Mouse (Mus musculus): ENCODE data around the gene 9930022D16Rik. TPM values are rescaled to one million over a fixed set of nuclear protein-coding genes. Genes with fewer than 3 reads are reported as not detected.

Gene 9930022D16Rik
- total RNA-seq, 2 experiments from 2014 or later = not detected

DNA sequence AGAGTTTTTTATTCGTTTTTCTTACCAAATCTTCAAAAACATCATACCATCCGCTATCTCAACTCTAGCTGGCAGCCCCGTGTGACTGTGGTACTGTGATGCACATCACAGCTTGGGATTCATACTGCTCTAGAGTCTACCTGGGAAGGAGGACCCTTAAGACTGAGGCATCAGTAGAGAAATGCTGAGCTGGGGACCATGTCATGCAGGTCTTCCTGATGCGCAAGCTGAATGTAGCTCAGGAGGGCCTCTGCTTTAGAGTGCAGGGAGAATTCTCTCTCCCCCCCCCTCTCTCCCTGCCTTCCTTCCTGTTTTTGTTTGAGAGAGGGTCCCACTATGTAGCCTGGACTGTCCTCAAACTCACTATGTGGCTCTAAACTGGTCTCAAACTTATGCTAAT, 26.9 kb downstream of the 9930022D16Rik start:
- intact Hi-C loops (cut with DNase I) = loop anchor here (10.0 kb wide), 1 partner anchor 196 kb away; no protein-coding TSS in a partner anchor
- no peak for DNase-seq (ENCODE audit: extremely low spot score in 1 of 2, low spot score in 2 of 2)

DNA sequence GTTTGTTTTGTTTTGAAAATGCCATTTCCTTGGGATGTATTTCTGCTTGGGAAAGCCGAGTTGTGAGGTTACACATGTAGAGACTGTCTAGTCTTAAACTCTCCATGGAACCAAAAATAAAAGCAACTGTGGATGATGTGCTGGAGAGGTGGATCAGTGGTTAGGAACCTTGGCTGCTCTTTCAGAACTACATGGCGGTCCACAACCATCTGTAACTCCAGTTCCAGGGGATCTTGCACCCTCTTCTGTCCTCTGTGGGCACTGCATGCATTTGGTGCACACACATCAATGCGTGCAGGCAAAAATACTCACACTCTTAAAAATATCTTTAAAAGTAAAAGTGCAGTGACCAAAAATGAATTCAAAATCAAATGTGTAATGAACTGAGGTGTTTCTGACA, 27.4 kb downstream of the 9930022D16Rik start:
- intact Hi-C loops (cut with DNase I) = loop anchor here (10.0 kb wide), 1 partner anchor 196 kb away; no protein-coding TSS in a partner anchor

DNA sequence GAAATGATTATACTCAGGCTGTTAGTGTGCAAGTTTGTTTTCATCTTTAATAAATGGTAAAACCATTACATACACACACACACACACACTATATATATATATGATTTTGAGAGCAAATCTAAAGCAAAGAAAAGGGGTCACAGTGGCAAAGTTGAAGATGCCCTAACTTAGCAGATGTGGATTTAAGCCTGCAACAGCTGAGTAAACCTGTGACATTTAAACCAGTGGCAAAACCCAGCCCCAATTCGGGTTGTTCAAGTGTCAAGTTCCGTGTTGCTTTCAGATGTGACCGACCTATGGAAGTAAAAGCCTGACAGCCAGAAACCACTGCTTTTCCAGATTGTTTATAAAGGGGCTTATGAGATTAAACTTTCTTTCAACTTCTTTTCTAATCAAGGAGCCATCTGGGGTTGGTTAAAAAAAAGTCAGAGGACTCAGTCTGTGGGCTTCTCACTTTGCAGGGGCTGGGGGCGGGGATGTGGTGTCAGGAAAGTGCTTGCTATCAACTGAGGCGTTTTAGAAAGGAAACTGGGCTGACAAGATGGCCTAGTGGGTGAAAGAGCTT, 28.5 kb downstream of the 9930022D16Rik start:
- intact Hi-C loops (cut with DNase I) = loop anchor here (10.0 kb wide), 1 partner anchor 197 kb away; no protein-coding TSS in a partner anchor
- DNase-seq (ENCODE audit: extremely low spot score in 1 of 2, low spot score in 2 of 2) = no peak

More for the DNA sequence above, 27.4 kb downstream of the 9930022D16Rik start:
- DNase-seq (ENCODE audit: extremely low spot score in 1 of 2, low spot score in 2 of 2) = no peak

DNA sequence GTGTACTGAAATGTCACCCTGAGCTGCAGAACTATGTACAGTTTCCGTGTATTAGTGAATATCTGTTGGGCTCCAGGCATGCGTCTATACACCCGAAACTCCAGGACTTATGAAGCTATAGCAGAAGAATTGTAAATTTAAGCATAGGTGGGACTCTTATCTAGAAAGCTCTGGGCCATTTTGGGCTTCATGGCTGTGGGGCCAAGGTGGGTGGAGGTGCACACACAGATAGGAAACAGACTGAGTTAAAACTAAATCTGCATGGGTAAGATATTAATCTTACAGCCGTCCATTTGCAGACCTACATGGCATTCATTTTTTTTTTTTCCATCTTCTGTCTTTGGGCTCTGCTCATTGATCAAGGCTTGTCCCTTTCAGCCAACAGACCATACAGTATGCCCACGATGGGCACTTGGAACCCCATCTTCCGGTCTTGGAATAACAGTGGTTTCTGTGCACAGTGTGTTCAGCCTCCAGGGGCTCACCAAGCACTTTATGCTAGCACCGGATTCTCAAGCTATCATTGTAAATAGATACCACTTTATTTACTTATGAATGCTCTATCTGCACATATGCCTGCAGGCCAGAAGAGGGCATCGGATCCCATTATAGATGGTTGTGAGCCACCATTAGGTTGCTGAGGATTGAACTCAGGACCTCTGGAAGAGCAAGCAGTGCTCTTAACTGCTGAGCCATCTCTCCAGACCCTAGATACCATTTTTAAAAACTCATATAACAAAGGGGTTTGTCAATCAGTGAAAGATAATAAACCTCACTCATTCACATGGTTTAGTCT, 29.9 kb downstream of the 9930022D16Rik start:
- intact Hi-C loops (cut with DNase I) = loop anchor here (2.0 to 10.0 kb wide), 2 partner anchors 199 to 415 kb away; no protein-coding TSS in a partner anchor

DNA sequence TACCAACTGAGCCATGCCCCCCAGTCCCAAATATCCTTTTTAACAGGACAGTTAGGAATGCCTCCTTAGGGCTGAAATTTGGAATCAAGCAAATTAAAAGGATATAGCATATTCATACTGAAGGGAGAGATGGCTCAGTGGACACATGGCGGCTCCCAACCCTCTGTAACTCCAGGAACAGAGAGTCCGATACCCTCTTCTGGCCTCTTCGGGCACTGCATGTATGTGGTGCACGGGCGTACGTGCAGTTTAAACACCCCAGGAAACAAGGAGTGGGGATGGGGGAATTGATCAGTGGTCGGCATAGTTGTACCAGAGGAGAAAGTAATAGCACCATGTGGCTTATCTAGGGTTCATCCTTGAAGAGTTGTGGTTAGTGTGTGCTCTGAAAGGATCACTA, 30.9 kb downstream of the 9930022D16Rik start:
- DNase-seq (ENCODE audit: extremely low spot score in 1 of 2, low spot score in 2 of 2) = peak in 1 of 2 experiments; percentile 40
- intact Hi-C loops (cut with DNase I) = loop anchor here (2.0 to 10.0 kb wide), 2 partner anchors 200 to 414 kb away; no protein-coding TSS in a partner anchor

More for the DNA sequence above, 29.9 kb downstream of the 9930022D16Rik start:
- no peak for DNase-seq (ENCODE audit: extremely low spot score in 1 of 2, low spot score in 2 of 2)

DNA sequence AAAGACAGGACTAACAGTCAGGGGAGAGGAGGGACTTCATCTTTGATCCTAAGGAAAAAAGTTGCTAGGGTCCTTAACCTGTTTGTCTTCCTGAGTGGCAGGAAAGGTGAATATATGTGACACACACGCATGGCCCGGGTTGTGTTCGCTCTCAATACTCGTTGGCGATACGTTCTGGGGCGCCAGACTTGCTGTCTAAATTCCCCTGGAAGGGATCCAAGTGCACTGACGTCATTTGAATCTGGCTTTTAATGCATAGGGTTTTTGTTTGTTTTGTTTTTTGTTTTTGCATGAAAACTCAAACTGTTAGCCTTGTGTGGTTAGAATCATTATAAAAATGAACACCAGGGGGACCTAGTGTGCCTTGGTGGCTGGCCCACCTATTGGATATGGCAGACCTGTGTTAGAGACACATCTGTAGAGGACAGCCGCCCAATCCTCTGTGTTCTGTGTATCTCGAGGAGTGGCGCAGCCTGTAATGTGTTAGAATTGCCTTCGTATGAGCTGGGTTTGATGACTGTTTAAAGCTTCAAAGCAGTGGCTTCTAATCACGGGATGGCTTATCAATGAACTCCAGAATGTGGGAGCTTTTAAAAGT, 31.8 kb downstream of the 9930022D16Rik start:
- DNase-seq (ENCODE audit: extremely low spot score in 1 of 2, low spot score in 2 of 2) = peak in 1 of 2 experiments; percentile 31
- intact Hi-C loops (cut with DNase I) = loop anchor here (1.0 to 10.0 kb wide), 3 partner anchors 138 to 413 kb away; no protein-coding TSS in a partner anchor

DNA sequence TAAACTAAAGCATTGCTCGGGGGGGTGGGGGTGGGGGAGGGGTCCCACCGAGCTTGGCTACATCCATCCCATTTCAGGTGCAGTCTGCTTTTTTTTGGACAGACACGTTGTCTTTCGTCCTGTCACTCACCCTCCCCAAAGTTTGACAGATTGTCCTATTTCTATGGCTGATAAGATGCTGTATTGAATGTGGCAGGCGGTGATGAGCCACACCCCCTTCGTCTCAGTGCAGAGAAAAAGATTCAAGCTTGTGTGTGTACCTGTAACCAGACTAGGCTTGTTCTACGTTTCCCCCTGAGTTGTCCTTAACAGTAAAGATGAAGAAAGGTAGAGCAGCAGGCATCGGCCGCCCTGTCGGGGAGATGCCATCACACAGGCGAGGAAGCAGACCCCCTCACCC, 37.5 kb downstream of the 9930022D16Rik start:
- intact Hi-C loops (cut with DNase I) = no loop called here
- no peak for DNase-seq (ENCODE audit: extremely low spot score in 1 of 2, low spot score in 2 of 2)

DNA sequence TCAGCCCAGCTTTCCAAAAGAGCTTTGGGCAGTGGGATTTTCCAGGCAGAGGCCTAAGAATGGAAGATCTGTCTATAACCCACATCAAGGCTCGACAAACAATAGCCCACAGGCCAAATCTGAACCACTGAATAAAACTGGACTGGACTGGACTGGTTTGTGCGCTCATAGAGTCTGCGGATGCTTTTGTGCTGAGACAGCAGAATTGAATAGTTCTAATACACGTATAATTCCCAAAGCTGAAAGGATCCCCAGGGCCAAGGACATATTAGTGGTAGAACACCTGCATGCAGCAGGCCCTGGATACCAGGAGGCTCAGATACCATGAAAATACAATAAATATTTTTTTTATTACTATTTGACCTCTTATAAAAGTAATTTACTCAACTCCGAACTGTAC, 42.5 kb downstream of the 9930022D16Rik start:
- no peak for DNase-seq (ENCODE audit: extremely low spot score in 1 of 2, low spot score in 2 of 2)
- intact Hi-C loops (cut with DNase I) = no loop called here

DNA sequence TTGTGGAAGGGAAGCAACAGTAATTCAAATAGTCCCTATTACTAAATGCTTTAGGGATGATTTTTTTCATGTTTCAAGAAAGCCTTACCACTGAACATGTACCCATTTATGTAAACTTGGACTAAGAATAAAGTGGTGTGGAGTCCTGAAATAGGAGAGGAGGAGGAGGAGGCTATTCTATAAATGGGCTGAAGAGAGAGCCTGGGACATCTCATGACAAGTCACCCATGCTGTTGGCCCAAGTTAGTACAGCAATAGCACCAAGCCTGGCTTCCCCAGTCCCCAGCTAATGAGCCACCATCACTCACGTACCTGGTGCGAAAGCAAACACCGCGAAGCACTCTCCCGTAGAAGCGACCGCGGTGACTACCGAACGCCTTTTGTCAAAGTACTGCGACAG, 44.4 kb downstream of the 9930022D16Rik start:
- DNase-seq (ENCODE audit: extremely low spot score in 1 of 2, low spot score in 2 of 2) = no peak
- intact Hi-C loops (cut with DNase I) = no loop called here

DNA sequence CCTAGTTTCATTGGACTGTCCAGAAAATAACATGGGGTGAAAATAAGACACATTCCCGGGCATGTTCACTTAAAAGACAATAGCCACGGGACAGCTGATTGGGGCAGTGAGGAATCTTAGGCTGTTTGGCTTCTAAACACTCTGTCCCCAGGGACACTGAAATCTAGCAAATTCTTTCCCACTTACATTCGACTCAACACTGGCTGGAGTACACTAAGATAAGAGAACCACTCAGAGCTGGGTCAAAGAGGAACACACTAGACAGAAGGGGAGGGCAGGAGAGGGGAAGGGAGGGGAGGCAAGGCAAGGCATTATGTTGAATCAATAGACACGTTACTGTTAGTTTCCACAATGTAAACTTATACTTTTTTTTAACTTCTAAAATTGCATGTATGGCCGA, 46.9 kb downstream of the 9930022D16Rik start:
- intact Hi-C loops (cut with DNase I) = no loop called here
- no peak for DNase-seq (ENCODE audit: extremely low spot score in 1 of 2, low spot score in 2 of 2)

DNA sequence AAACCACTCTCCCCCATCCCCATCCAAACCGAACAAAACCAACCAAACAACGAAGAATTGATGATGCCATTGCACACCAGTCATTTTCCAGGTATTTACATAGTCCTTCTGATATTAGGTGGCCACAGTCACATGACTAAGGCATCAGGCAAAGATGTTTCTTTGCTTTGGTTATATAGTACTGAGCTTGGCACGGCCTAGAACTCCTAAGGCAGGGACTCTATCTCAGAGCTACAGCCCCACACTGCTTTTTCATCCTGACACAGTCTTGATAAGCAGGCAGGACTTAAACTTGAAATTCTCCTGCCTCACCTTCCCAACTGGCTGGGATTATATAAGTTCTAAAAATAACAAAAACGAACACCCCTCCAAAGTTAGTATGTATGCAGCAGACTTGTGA, 51.4 kb downstream of the 9930022D16Rik start:
- intact Hi-C loops (cut with DNase I) = no loop called here
- DNase-seq (ENCODE audit: extremely low spot score in 1 of 2, low spot score in 2 of 2) = no peak

DNA sequence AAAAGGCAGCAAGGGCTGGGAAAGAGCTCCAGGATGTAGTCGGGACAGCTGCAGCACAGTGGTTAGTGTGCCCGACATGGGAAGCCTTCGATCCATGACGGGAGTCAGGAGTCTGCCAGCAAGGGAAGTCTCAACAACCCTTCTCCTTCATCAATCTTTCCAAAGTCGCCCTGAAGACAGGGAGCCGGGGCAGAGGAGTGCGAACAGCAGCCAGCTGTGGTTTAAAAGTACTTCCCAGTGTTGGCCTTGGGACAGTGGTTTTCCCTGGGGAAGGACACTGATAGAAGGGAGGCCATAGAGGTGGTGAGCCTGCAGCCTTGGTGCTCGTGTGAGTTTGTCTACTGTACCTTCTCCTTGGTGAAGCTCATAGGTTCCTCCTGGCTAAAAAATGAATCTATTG, 53.3 kb downstream of the 9930022D16Rik start:
- intact Hi-C loops (cut with DNase I) = no loop called here
- DNase-seq (ENCODE audit: extremely low spot score in 1 of 2, low spot score in 2 of 2) = no peak

DNA sequence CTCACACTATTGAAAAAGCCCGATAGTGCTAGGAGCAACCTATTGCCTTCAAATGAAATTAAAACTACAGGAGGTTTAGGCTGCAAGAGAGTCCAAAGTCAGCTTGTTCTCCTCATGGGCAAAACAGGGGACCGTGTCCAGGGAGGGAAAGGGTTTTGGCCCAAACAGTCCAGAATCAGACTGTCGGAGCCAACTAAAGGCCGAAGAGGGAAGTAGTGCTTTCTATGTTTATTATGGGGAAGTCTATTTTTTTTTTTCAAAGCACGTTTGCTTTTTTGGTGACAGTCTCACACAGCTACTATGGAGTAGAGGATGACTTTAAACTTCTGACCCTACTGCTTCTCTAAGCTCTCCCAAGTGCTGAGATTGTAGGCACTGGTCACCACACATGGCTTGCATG, 54.4 kb downstream of the 9930022D16Rik start:
- intact Hi-C loops (cut with DNase I) = no loop called here
- no peak for DNase-seq (ENCODE audit: extremely low spot score in 1 of 2, low spot score in 2 of 2)

Small RNAs within 50 kb of the gene (microRNA-seq; reads per million reads assigned to microRNA genes)
- not detected for gene Gm25540

Other genes with a start within 250 kb of the 9930022D16Rik start
- 10 to 100 TPM; 27.5 to 41.7 TPM for gene Rgs9, start 115.8 kb upstream of the 9930022D16Rik start, total RNA-seq (2021)
- 10 to 100 TPM; 46.3 TPM for gene Gna13, start 51.1 kb upstream of the 9930022D16Rik start, total RNA-seq (2021)
- 10 to 100 TPM; 88.6 to 96.2 TPM for gene Amz2, start 12.0 kb downstream of the 9930022D16Rik start, total RNA-seq (2021)
- gene Arsg, start 59.5 kb downstream of the 9930022D16Rik start, total RNA-seq (2021) = 1 to 10 TPM; 5.7 to 6.5 TPM
- gene Slc16a6, start 59.7 kb downstream of the 9930022D16Rik start, total RNA-seq (2021) = 10 to 100 TPM; 11.7 to 12.6 TPM
- gene Wipi1, start 198.1 kb downstream of the 9930022D16Rik start, total RNA-seq (2021) = 10 to 100 TPM; 17.2 to 17.5 TPM
- gene Prkar1a, start 235.5 kb downstream of the 9930022D16Rik start, total RNA-seq (2021) = 100 to 1,000 TPM; 412 to 433 TPM

Measured in left cerebral cortex, postnatal 10 days (tissue).